ENCODE assay signal across 16 mouse cellular contexts in genomic region chr5:115143552-115143951, GRCm38 (mm10). TPM values are rescaled to one million over a fixed set of nuclear protein-coding genes. Genes with fewer than 3 reads are reported as not detected.
A peak's percentile ranks its signal among the peaks of the same experiment; 100 is the strongest.
DNase-seq lines count a peak whose midpoint lies in the region; ATAC-seq and TF ChIP-seq lines count a peak whose summit lies in the region.
"Had no signal": no experiment of that assay in that cellular context is flagged by ENCODE, and none has a peak within 500 bp of the region (broad histone marks: within the 10 kb centered on the region; RNA-seq: fewer than 3 reads in every experiment).

No protein-coding gene starts in this region.

- H3K27me3 ChIP-seq in heart, adult 2 months (ENCODE audit: control insufficient read depth, insufficient read depth, low read length): no peaks in the 10 kb centered on the region
- H3K27me3 ChIP-seq in midbrain, embryonic 10.5 days (ENCODE audit: low read depth, poor library complexity, severe bottlenecking): no peaks in the 10 kb centered on the region
- no peaks in the 10 kb centered on the region for H3K27me3 ChIP-seq in midbrain, embryonic 11.5 days (ENCODE audit: control insufficient read depth, insufficient read depth, low read length)
- H3K27me3 ChIP-seq in limb, embryonic 10.5 days (ENCODE audit: low read depth, poor library complexity, severe bottlenecking): no peaks in the 10 kb centered on the region
- H3K27me3 ChIP-seq: limb, embryonic 12.5 days had no signal

- H3K9me3 ChIP-seq in midbrain, embryonic 10.5 days (replicated peaks): no peaks in the 10 kb centered on the region
- no peaks in the 10 kb centered on the region for H3K9me3 ChIP-seq in midbrain, embryonic 11.5 days (ENCODE audit: control insufficient read depth, low read length)
- H3K9me3 ChIP-seq in limb, embryonic 10.5 days (replicated peaks): no peaks in the 10 kb centered on the region
- H3K9me3 ChIP-seq: limb, embryonic 12.5 days had no signal

- no peak for ATAC-seq in midbrain, embryonic 11.5 days (ENCODE audit: low FRiP score)
- no peak for ATAC-seq in activated CD4-positive, CD25-positive, alpha-beta regulatory T cell, adult 4 months

- intact Hi-C loops in heart, adult 2 months (cut with DNase I): no loop called here

- H3K4me3 ChIP-seq in heart, adult 2 months: no peak overlapping the region
- H3K4me3 ChIP-seq in midbrain, embryonic 10.5 days: no peak overlapping the region
- no peak overlapping the region for H3K4me3 ChIP-seq in midbrain, embryonic 11.5 days (ENCODE audit: low read depth, low read length)
- no peak overlapping the region for H3K4me3 ChIP-seq in limb, embryonic 10.5 days
- H3K4me3 ChIP-seq: limb, embryonic 12.5 days had no signal

- H3K79me2 ChIP-seq in heart, adult 2 months (replicated peaks; ENCODE audit: control insufficient read depth, insufficient read depth, low read length): no peaks in the 10 kb centered on the region

- H3K4me1 ChIP-seq in heart, adult 2 months (ENCODE audit: control insufficient read depth, insufficient read depth, low read length): peaks cover 16% of the 10 kb centered on the region
- peaks cover 23% of the 10 kb centered on the region for H3K4me1 ChIP-seq in midbrain, embryonic 10.5 days
- 0 out of 2 replicates have a peak, but pooled peaks cover 2% of the 10 kb centered on the region for H3K4me1 ChIP-seq in midbrain, embryonic 11.5 days (ENCODE audit: control insufficient read depth, insufficient read depth, low read length)
- peaks cover 17% of the 10 kb centered on the region for H3K4me1 ChIP-seq in limb, embryonic 10.5 days

- TF ChIP-seq POLR2A in heart, adult 2 months (IDR thresholded peaks at IDR 0.05; ENCODE audit: insufficient read depth, low read depth, low read length): no peak

- H3K4me2 ChIP-seq in midbrain, embryonic 11.5 days: no peak overlapping the region
- H3K4me2 ChIP-seq: limb, embryonic 12.5 days had no signal

- DNase-seq in heart, adult 2 months: peak in 1 of 2 experiments; percentile 19
- no peak for DNase-seq in heart, adult 9 months (ENCODE audit: low spot score in 2 of 2)
- DNase-seq in midbrain, embryonic 10.5 days (ENCODE audit: low spot score): no peak
- DNase-seq in midbrain, embryonic 11.5 days (ENCODE audit: low spot score, missing footprints): no peak
- DNase-seq in cerebellum, postnatal 36 days: peak; percentile 43 to 45
- DNase-seq in limb, embryonic 10.5 days (ENCODE audit: low spot score): no peak
- DNase-seq in thymus, postnatal 0 days (ENCODE audit: low spot score): no peak
- DNase-seq: adrenal gland, postnatal 14 days; heart, adult 11 months; heart, postnatal 14 days; kidney, postnatal 10 days; lung, adult 18-20 months; thymus, adult 18-20 months had no signal

- no peak for TF ChIP-seq CTCF in heart, adult 2 months (IDR thresholded peaks at IDR 0.05)

- no peak for TF ChIP-seq EP300 in heart, adult 2 months (IDR thresholded peaks at IDR 0.05; ENCODE audit: insufficient read depth, low read depth, low read length)

- no peak overlapping the region for H3K9ac ChIP-seq in heart, adult 2 months (ENCODE audit: low read depth, low read length)
- H3K9ac ChIP-seq in midbrain, embryonic 11.5 days (ENCODE audit: low read length): no peak overlapping the region
- H3K9ac ChIP-seq: limb, embryonic 12.5 days had no signal

- 0 out of 2 replicates have a peak, but pooled peaks cover 4% of the 10 kb centered on the region for H3K36me3 ChIP-seq in heart, adult 2 months (ENCODE audit: control insufficient read depth, insufficient read depth, low read length)
- peaks cover 61% of the 10 kb centered on the region for H3K36me3 ChIP-seq in midbrain, embryonic 10.5 days
- H3K36me3 ChIP-seq in midbrain, embryonic 11.5 days (ENCODE audit: control insufficient read depth, insufficient read depth, low read length): no peaks in the 10 kb centered on the region; the same call in none of the 2 replicates
- peaks cover 64% of the 10 kb centered on the region for H3K36me3 ChIP-seq in limb, embryonic 10.5 days

- 42% methylated on average over 10 of the region's 10 CpGs for WGBS in heart, adult 2 months
- 86% methylated on average over 10 of the region's 10 CpGs for WGBS in midbrain, embryonic 10.5 days
- 79% methylated on average over 10 of the region's 10 CpGs for WGBS in midbrain, embryonic 11.5 days
- WGBS in limb, embryonic 10.5 days: 79% methylated on average over 10 of the region's 10 CpGs

- peak overlapping the region; percentile 78 for H3K27ac ChIP-seq in heart, adult 2 months
- H3K27ac ChIP-seq in midbrain, embryonic 10.5 days (replicated peaks): 0 out of 2 replicates have a peak overlapping the region, but pooled peaks have one; percentile 6
- H3K27ac ChIP-seq in midbrain, embryonic 11.5 days (ENCODE audit: low read depth, low read length): no peak overlapping the region
- 0 out of 2 replicates have a peak overlapping the region, but pooled peaks have one; percentile 19 for H3K27ac ChIP-seq in limb, embryonic 10.5 days

RNA-seq across cellular contexts. Expression of gene Unc119b, which starts 8.8 kb away (rescaled TPM):
- 10 to 100 TPM; 15.8 to 22.0 TPM for total RNA-seq in heart, adult 2 months (2021)
- 18.4 and 27.8 TPM in 2 replicates for polyA plus RNA-seq in heart, adult 2 months (2012; rRNA removed)
- polyA plus RNA-seq in midbrain, embryonic 10.5 days (2016; fragmentation: Nextera tagmentation; extraction: Ambion mirVana): 66.7 and 68.7 TPM in 2 replicates
- polyA plus RNA-seq in midbrain, embryonic 11.5 days (2014; fragmentation: Nextera tagmentation; extraction: Ambion mirVana): 55.1 and 64.6 TPM in 2 replicates
- polyA plus RNA-seq in limb, embryonic 10.5 days (2016; fragmentation: Nextera tagmentation; extraction: Ambion mirVana): 77.0 and 78.3 TPM in 2 replicates
- polyA plus RNA-seq in thymus, postnatal 0 days (2015; fragmentation: Nextera tagmentation; extraction: Ambion mirVana): 25.0 and 27.5 TPM in 2 replicates
- 10 to 100 TPM; 18.3 to 19.0 TPM for polyA plus RNA-seq in activated CD4-positive, CD25-positive, alpha-beta regulatory T cell, adult 4 months (2017; shearing (Covaris generic))

RNA-seq across cellular contexts. Expression of gene Mlec, which starts 14.4 kb away (rescaled TPM):
- 10 to 100 TPM; 74.6 to 80.6 TPM for total RNA-seq in heart, adult 2 months (2021)
- 40.4 and 75.4 TPM in 2 replicates for polyA plus RNA-seq in heart, adult 2 months (2012; rRNA removed)
- 56.5 and 69.5 TPM in 2 replicates for polyA plus RNA-seq in midbrain, embryonic 10.5 days (2016; fragmentation: Nextera tagmentation; extraction: Ambion mirVana)
- 30.0 and 37.3 TPM in 2 replicates for polyA plus RNA-seq in midbrain, embryonic 11.5 days (2014; fragmentation: Nextera tagmentation; extraction: Ambion mirVana)
- polyA plus RNA-seq in limb, embryonic 10.5 days (2016; fragmentation: Nextera tagmentation; extraction: Ambion mirVana): 92.0 and 94.3 TPM in 2 replicates
- 25.2 and 26.9 TPM in 2 replicates for polyA plus RNA-seq in thymus, postnatal 0 days (2015; fragmentation: Nextera tagmentation; extraction: Ambion mirVana)
- 10 to 100 TPM; 26.8 to 37.1 TPM for polyA plus RNA-seq in activated CD4-positive, CD25-positive, alpha-beta regulatory T cell, adult 4 months (2017; shearing (Covaris generic))

RNA-seq across cellular contexts. Expression of gene Acads, which starts 24.4 kb away (rescaled TPM):
- total RNA-seq in heart, adult 2 months (2021): 100 to 1,000 TPM; 199 to 228 TPM
- polyA plus RNA-seq in heart, adult 2 months (2012; rRNA removed): 256 and 333 TPM in 2 replicates
- 60.0 and 65.2 TPM in 2 replicates for polyA plus RNA-seq in midbrain, embryonic 10.5 days (2016; fragmentation: Nextera tagmentation; extraction: Ambion mirVana)
- polyA plus RNA-seq in midbrain, embryonic 11.5 days (2014; fragmentation: Nextera tagmentation; extraction: Ambion mirVana): 21.6 and 23.5 TPM in 2 replicates
- polyA plus RNA-seq in limb, embryonic 10.5 days (2016; fragmentation: Nextera tagmentation; extraction: Ambion mirVana): 91.6 and 91.9 TPM in 2 replicates
- 51.6 and 58.6 TPM in 2 replicates for polyA plus RNA-seq in thymus, postnatal 0 days (2015; fragmentation: Nextera tagmentation; extraction: Ambion mirVana)
- polyA plus RNA-seq in activated CD4-positive, CD25-positive, alpha-beta regulatory T cell, adult 4 months (2017; shearing (Covaris generic)): 10 to 100 TPM; 14.7 to 24.1 TPM

RNA-seq across cellular contexts. Expression of gene Gm10401, which starts 45.5 kb away (rescaled TPM):
- not detected for total RNA-seq in heart, adult 2 months (2021)
- polyA plus RNA-seq in heart, adult 2 months (2012; rRNA removed): not detected in 2 replicates
- 23.5 and 25.4 TPM in 2 replicates for polyA plus RNA-seq in midbrain, embryonic 10.5 days (2016; fragmentation: Nextera tagmentation; extraction: Ambion mirVana)
- polyA plus RNA-seq in midbrain, embryonic 11.5 days (2014; fragmentation: Nextera tagmentation; extraction: Ambion mirVana): 23.2 and 26.6 TPM in 2 replicates
- 24.9 and 26.2 TPM in 2 replicates for polyA plus RNA-seq in limb, embryonic 10.5 days (2016; fragmentation: Nextera tagmentation; extraction: Ambion mirVana)
- polyA plus RNA-seq in thymus, postnatal 0 days (2015; fragmentation: Nextera tagmentation; extraction: Ambion mirVana): 26.4 and 27.2 TPM in 2 replicates
- 10 to 100 TPM; 11.7 to 19.1 TPM for polyA plus RNA-seq in activated CD4-positive, CD25-positive, alpha-beta regulatory T cell, adult 4 months (2017; shearing (Covaris generic))
- total RNA-seq: adrenal gland, postnatal 14 days; heart, postnatal 14 days had no signal
- polyA plus RNA-seq: cortical plate, adult 2 months had no signal

RNA-seq across cellular contexts. Expression of gene Cabp1, which starts 50.6 kb away (rescaled TPM):
- 1 to 10 TPM; 2.3 to 3.9 TPM for total RNA-seq in heart, adult 2 months (2021)
- 6.0 and 13.2 TPM in 2 replicates for polyA plus RNA-seq in heart, adult 2 months (2012; rRNA removed)
- 1.2 and 1.3 TPM in 2 replicates for polyA plus RNA-seq in midbrain, embryonic 10.5 days (2016; fragmentation: Nextera tagmentation; extraction: Ambion mirVana)
- polyA plus RNA-seq in midbrain, embryonic 11.5 days (2014; fragmentation: Nextera tagmentation; extraction: Ambion mirVana): 1.1 and 2.3 TPM in 2 replicates
- polyA plus RNA-seq in limb, embryonic 10.5 days (2016; fragmentation: Nextera tagmentation; extraction: Ambion mirVana): 1.9 and 2.6 TPM in 2 replicates
- polyA plus RNA-seq in thymus, postnatal 0 days (2015; fragmentation: Nextera tagmentation; extraction: Ambion mirVana): 0.99 and 1.4 TPM in 2 replicates
- under 1 TPM in 1 of 2 experiments, not detected in 1; 0.54 TPM for polyA plus RNA-seq in activated CD4-positive, CD25-positive, alpha-beta regulatory T cell, adult 4 months (2017; shearing (Covaris generic))

Comparison
In these comparisons a context has a peak if more than half of its experiments do, and no peak if none do; other contexts are left out.
1. DNase-seq: peak in cerebellum, postnatal 36 days (2 of 2); none in heart, adult 9 months (0 of 2), midbrain, embryonic 10.5 days (single experiment), midbrain, embryonic 11.5 days (single experiment), limb, embryonic 10.5 days (single experiment) and thymus, postnatal 0 days (single experiment).